Mouse (Mus musculus) ES-CJ7 (cell line): Measurements from ENCODE around the gene Adap2.

Experiments used
- DNase-seq: peaks from one replicate; pipeline ENCODE4 v3.0.0; 2011; ENCODE audit warnings: low read depth, low spot score

The Adap2 gene

GRCm38 (mm10) chr11:80159018-80159417 is 5.1 kb downstream of the Adap2 start:
- no peak for DNase-seq

GRCm38 (mm10) chr11:80161041-80161440 is 7.1 kb downstream of the Adap2 start:
- peak; percentile 74 for DNase-seq

GRCm38 (mm10) chr11:80163362-80164116 is 9.6 kb downstream of the Adap2 start:
- DNase-seq: no peak

GRCm38 (mm10) chr11:80164224-80164623 is 10.3 kb downstream of the Adap2 start:
- DNase-seq: no peak

GRCm38 (mm10) chr11:80168121-80168520 is 14.2 kb downstream of the Adap2 start:
- no peak for DNase-seq

- peak; percentile 48 for DNase-seq
Measured at GRCm38 (mm10) chr11:80168611-80169249, 14.8 kb downstream of the Adap2 start.

GRCm38 (mm10) chr11:80169629-80170028 is 15.7 kb downstream of the Adap2 start:
- no peak for DNase-seq

GRCm38 (mm10) chr11:80170351-80170750 is 16.4 kb downstream of the Adap2 start:
- no peak for DNase-seq

GRCm38 (mm10) chr11:80171884-80172283 is 18.0 kb downstream of the Adap2 start:
- DNase-seq: no peak

- peak; percentile 69 for DNase-seq
Measured at GRCm38 (mm10) chr11:80173963-80174670, 20.2 kb downstream of the Adap2 start.

GRCm38 (mm10) chr11:80176911-80177895 is 23.3 kb downstream of the Adap2 start:
- peak; percentile 69 for DNase-seq

GRCm38 (mm10) chr11:80178316-80178715 is 24.4 kb downstream of the Adap2 start:
- peak; percentile 54 for DNase-seq

- peak; percentile 82 for DNase-seq
Measured at GRCm38 (mm10) chr11:80181021-80181749, 27.3 kb downstream of the Adap2 start.

GRCm38 (mm10) chr11:80183054-80183704 is 29.3 kb downstream of the Adap2 start:
- DNase-seq: peak; percentile 63

GRCm38 (mm10) chr11:80183705-80184255 is 29.9 kb downstream of the Adap2 start, which contains the start of gene Rnf135:
TSS of gene Rnf135 (plus strand) at chr11:80183851.
- DNase-seq: peak; percentile 83

- DNase-seq: no peak
Measured at GRCm38 (mm10) chr11:80184531-80185071, 30.7 kb downstream of the Adap2 start.

- DNase-seq: peak; percentile 78
Measured at GRCm38 (mm10) chr11:80185441-80185976, 31.6 kb downstream of the Adap2 start.

GRCm38 (mm10) chr11:80190280-80190679 is 36.4 kb downstream of the Adap2 start:
- DNase-seq: no peak

- DNase-seq: peak; percentile 50
Measured at GRCm38 (mm10) chr11:80193827-80194226, 39.9 kb downstream of the Adap2 start.
